Mouse (Mus musculus): ENCODE results near the gene Col2a1.

- TF ChIP-seq CTCF (IDR thresholded peaks at IDR 0.05; ENCODE audit: borderline replicate concordance, insufficient read depth, low read length) (no peak), POLR2A (IDR thresholded peaks at IDR 0.05; ENCODE audit: low read depth, low read length) (no peak)
These were observed 76.7 kb downstream of the Col2a1 start for GRCm38 (mm10) chr15:97927821-97928220.

Measured in embryonic fibroblast, embryonic 13.5 days (primary cell).